Mouse (Mus musculus) erythroblast, adult 5-6 weeks (primary cell): Measurements from ENCODE around the gene D7Ertd443e. TPM values are rescaled to one million over a fixed set of nuclear protein-coding genes. Genes with fewer than 3 reads are reported as not detected.

Experiments
- ATAC-seq: replicated peaks from 2 replicates; pipeline ENCODE4 v1.8.0; 2016; ENCODE audit warnings: moderate number of reproducible peaks, mild to moderate bottlenecking, moderate TSS enrichment, inconsistent platforms; ENCODE audit not compliant: poor library complexity, low FRiP score, severe bottlenecking
- total RNA-seq, 2 experiments: library from RNA; stranded (forward) in 1 of 2; stranded (reverse) in 1 of 2; fragments of 150-400 nt in 1 of 2; fragments of 200-764, 138-1000 nt in 1 of 2; gene quantifications; 2 replicates each; pipeline versions ENCODE4 v1.2.3 to v1.2.4; 2015 to 2017; ENCODE audit warnings: low replicate concordance in 2 of 2

Gene D7Ertd443e
- total RNA-seq, 2 experiments from 2014 or later = not detected

DNA sequence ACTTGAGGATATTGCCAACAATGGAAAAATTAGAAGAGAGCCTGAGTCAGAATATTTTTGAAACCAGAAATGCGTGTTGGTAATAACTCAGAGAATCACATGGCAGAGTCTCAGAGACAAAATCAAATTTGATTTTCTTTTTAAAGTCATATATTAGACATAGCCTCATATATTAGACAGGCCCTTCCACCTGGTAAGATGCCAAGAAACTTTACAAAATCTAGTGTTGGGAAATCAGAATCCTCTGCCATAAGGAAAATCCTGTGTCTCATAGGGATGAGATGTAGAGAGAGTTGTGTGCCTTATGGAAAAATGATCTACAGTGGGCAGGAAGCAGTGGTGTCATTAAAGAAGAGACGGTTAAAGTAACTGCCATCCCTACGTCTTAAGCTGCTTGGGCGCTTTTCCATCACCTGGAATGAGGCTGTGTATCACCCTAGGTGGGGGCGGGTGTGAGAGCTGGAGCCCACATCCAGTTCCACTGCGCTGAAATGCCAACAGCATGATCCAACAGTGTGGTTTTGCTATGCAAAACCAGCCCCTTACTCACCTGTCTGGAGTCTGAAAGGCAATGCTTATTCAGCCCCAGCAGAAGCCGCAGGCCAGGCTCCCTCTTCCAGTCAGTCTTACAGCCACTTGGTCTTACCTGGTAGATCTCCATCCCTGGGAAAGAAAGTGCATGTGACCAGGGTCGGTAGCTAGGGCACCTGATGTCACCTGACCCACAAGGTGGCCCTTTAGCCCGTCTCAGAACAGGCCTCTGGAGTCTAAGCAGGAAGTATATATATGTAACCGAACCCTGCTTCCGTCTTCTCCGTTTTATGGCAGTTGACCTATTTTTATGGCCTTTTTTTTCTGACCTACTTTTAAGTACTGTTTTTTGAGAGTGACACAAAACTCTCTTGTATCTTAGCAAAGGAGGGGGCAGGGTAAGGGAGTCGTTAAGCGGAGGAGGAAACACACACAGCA is 153.8 kb downstream of the D7Ertd443e start, which contains the start of gene Adam12:
TSS of gene Adam12 (minus strand) at position 769 of the 969 bp plus-strand sequence.
- no peak for ATAC-seq

- no peak for ATAC-seq
Measured at GRCm38 (mm10) chr7:134230708-134231107, 154.8 kb downstream of the D7Ertd443e start.

GRCm38 (mm10) chr7:134229899-134230298 is 155.6 kb downstream of the D7Ertd443e start:
- ATAC-seq = no peak

DNA sequence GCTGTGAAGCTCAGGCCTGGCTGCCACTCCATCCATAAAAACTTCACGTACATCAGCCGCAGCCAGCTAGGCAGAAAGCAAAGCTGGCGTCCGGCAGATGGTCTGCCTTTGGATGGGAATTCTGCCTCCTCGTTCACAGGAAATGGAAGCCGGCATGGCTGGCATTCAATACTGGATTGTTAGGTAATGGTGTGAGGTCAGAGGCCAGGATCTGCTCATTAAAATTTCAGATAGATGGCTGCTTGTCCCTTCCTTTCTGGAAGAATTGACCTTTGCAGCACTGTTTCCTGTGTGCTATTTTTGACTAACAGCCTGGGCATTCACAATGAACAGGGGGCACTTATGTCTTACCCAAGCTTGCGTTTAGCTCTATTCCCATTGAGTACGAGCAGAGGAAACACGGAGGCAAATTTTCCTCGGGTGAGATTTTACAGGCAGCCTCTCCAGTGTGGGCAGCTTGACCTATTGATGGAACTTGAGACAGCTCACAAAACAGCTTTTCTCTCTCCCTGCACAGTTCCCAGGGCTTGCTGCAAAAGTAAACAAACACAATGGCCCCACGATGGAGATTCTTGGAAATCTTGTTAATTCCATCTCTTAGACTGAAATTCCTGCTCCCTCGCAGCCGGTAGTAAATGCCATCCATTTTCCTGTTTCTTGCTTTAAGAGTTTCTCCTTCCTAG is 157.5 kb downstream of the D7Ertd443e start:
- no peak for ATAC-seq

DNA sequence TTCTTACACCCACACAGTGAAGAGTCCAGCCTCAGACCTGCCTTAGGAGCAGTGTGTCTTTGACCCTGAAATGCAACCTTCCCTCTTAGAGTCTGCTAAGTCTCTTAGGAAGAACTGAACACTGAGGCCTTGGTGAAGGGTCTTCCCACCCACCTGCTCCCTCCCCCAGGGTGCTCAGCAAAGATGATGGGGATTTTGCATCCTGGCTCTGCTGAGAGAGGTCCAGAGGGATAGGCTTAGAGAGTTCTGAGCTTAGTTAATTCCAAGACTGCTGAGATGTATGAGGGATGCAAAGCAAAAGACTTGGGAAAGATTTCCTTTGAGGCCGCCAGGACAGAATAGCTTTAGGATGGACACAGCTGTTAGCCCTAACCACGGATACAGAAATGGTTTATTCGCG is 158.4 kb downstream of the D7Ertd443e start:
- ATAC-seq = no peak

GRCm38 (mm10) chr7:134226231-134226630 is 159.2 kb downstream of the D7Ertd443e start:
- ATAC-seq = no peak

DNA sequence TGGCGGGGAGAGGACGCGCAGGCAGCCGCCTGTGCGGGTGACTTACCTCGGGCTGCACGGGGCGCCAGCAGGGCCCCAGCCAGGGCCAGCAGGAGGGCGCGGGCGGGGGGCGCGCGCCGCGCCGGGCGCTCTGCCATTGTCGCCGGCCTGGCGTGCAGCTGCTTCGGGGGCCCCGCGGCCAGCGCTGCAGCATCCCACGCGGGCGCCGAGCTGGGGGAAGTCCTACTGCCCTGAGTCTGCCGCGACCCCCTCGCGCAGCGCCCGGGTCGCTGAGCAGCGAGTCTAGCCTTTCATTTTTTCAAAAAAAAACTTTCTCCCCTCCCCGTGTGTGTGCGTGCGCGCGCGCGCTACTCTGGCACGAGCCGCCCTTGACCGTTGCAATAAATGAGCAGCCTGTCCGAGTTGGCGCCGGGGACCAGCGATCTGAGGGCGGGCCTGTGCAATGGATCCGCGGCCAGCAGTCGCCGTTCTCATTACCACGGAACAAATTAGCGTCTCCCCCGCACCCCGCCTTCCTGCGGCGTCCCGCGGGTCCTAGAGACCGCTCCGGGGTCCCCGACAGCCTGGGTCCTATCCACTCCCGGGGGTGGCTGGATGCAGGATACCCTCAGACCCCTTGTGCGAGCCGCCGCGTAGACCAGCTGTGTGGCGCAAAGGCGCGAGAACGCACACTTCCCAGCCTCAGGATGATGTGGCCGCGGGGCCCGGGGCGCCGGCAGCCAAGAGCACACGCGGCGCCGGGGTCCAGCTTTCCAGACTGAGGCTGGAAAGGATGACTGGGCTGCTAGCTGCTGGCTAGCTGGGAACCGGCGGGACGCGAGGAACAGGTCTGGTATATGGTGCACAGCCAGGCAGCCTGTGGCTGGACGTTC is 160.5 kb downstream of the D7Ertd443e start:
- no peak for ATAC-seq

DNA sequence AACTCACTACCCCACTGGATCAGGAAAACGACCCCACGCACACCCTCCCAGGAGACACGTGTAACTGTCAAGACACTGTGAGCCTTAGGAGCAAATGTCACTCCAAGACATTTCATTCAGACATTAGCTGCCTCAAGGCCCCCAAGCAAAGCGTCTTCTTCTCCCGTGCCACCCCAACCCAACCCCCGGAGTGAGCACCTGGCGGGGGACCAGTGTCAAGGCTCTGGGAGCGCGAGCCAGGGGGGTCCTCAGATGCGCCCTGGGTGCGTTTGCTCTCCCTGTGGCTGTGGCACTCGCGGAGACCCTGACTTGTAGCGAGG is 161.1 kb downstream of the D7Ertd443e start:
- no peak for ATAC-seq

GRCm38 (mm10) chr7:134223444-134224161 is 161.9 kb downstream of the D7Ertd443e start:
- no peak for ATAC-seq

Other genes starting within 250 kb of the D7Ertd443e start
- not detected in 2 replicates for gene Adam12, start 153.5 kb downstream of the D7Ertd443e start, total RNA-seq (2015; ENCODE audit: low replicate concordance)
- gene Adam12, start 153.5 kb downstream of the D7Ertd443e start, total RNA-seq (2017; ENCODE audit: low replicate concordance) = 0.98 TPM in 1 of 2 replicates, not detected in the other